10 mouse cellular contexts compared by ENCODE assay signal in genomic region chr5:140306016-140306415, GRCm38 (mm10). TPM values are rescaled to one million over a fixed set of nuclear protein-coding genes. Genes with fewer than 3 reads are reported as not detected.
DNase-seq lines count a peak whose midpoint lies in the region; ATAC-seq lines count a peak whose summit lies in the region.
"Had no signal": no experiment of that assay in that cellular context is flagged by ENCODE, and none has a peak within 500 bp of the region (broad histone marks: within the 10 kb centered on the region; RNA-seq: fewer than 3 reads in every experiment).

No protein-coding gene starts in this region.

- 75% methylated on average over 8 of the region's 8 CpGs for WGBS in midbrain, embryonic 14.5 days
- WGBS in midbrain, embryonic 13.5 days = 75% methylated on average over 8 of the region's 8 CpGs

- H3K36me3 ChIP-seq in midbrain, embryonic 14.5 days (ENCODE audit: control insufficient read depth, insufficient read depth, low read length) = peaks cover 72% of the 10 kb centered on the region
- peaks cover 80% of the 10 kb centered on the region for H3K36me3 ChIP-seq in midbrain, embryonic 13.5 days

- peak; percentile 10 for DNase-seq in midbrain, embryonic 14.5 days
- DNase-seq in heart, adult 11 months = peak; percentile 94
- DNase-seq in heart, adult 9 months (ENCODE audit: low spot score in 2 of 2) = peak; percentile 34 to 53
- DNase-seq in heart, postnatal 14 days = peak; percentile 51 to 64
- DNase-seq: cerebellum, adult 18-20 months; forebrain, postnatal 0 days had no signal

- no peak overlapping the region for H3K4me2 ChIP-seq in midbrain, embryonic 14.5 days (ENCODE audit: low read length)
- no peak overlapping the region for H3K4me2 ChIP-seq in midbrain, embryonic 13.5 days (replicated peaks)

- ATAC-seq in midbrain, embryonic 14.5 days (ENCODE audit: low FRiP score, low TSS enrichment) = no peak
- no peak for ATAC-seq in midbrain, embryonic 13.5 days
- ATAC-seq in megakaryocyte progenitor cell, adult 5-6 weeks (replicated peaks; ENCODE audit: poor library complexity) = no peak
- no peak for ATAC-seq in granulocyte monocyte progenitor cell, adult 5-6 weeks (replicated peaks; ENCODE audit: poor library complexity, severe bottlenecking)
- ATAC-seq: forebrain, postnatal 0 days; lung, postnatal 0 days had no signal

- no peaks in the 10 kb centered on the region for H3K4me1 ChIP-seq in midbrain, embryonic 14.5 days (ENCODE audit: control insufficient read depth, insufficient read depth, low read length)
- H3K4me1 ChIP-seq in midbrain, embryonic 13.5 days (replicated peaks) = no peaks in the 10 kb centered on the region

- H3K9ac ChIP-seq in midbrain, embryonic 14.5 days (replicated peaks; ENCODE audit: low read length) = no peak overlapping the region
- no peak overlapping the region for H3K9ac ChIP-seq in midbrain, embryonic 13.5 days (replicated peaks)
- H3K9ac ChIP-seq: forebrain, postnatal 0 days had no signal

- intact Hi-C loops in heart, postnatal 14 days (cut with DNase I) = no loop called here

- H3K27me3 ChIP-seq in midbrain, embryonic 14.5 days (ENCODE audit: control insufficient read depth, insufficient read depth, low read length) = no peaks in the 10 kb centered on the region
- H3K27me3 ChIP-seq in midbrain, embryonic 13.5 days = no peaks in the 10 kb centered on the region

- no peaks in the 10 kb centered on the region for H3K9me3 ChIP-seq in midbrain, embryonic 14.5 days (ENCODE audit: control insufficient read depth, low read length)
- H3K9me3 ChIP-seq in midbrain, embryonic 13.5 days = no peaks in the 10 kb centered on the region

- H3K4me3 ChIP-seq in midbrain, embryonic 14.5 days (replicated peaks; ENCODE audit: low read depth, low read length) = no peak overlapping the region
- no peak overlapping the region for H3K4me3 ChIP-seq in midbrain, embryonic 13.5 days (replicated peaks)

- no peak overlapping the region for H3K27ac ChIP-seq in midbrain, embryonic 14.5 days (replicated peaks; ENCODE audit: low read depth, low read length)
- no peak overlapping the region for H3K27ac ChIP-seq in midbrain, embryonic 13.5 days

RNA-seq across cellular contexts. Expression of gene Mad1l1, which starts 15.3 kb away (rescaled TPM):
- polyA plus RNA-seq in midbrain, embryonic 14.5 days (2014; fragmentation: Nextera tagmentation; extraction: Ambion mirVana) = 29.8 and 30.3 TPM in 2 replicates
- polyA plus RNA-seq in midbrain, embryonic 13.5 days (2015; fragmentation: Nextera tagmentation; extraction: Ambion mirVana) = 39.7 and 40.7 TPM in 2 replicates
- 10 to 100 TPM; 14.7 to 14.8 TPM for total RNA-seq in heart, postnatal 14 days (2021)
- 11.2 and 11.8 TPM in 2 replicates for total RNA-seq in megakaryocyte progenitor cell, adult 5-6 weeks (2015)
- 63.1 and 65.3 TPM in 2 replicates for total RNA-seq in megakaryocyte progenitor cell, adult 5-6 weeks (2017)
- total RNA-seq in granulocyte monocyte progenitor cell, adult 5-6 weeks (2014; fragmentation: Nextera tagmentation) = 18.3 and 24.4 TPM in 2 replicates
- total RNA-seq in granulocyte monocyte progenitor cell, adult 5-6 weeks (2017) = 53.6 and 61.0 TPM in 2 replicates

RNA-seq across cellular contexts. Expression of gene Nudt1, which starts 15.4 kb away (rescaled TPM):
- polyA plus RNA-seq in midbrain, embryonic 14.5 days (2014; fragmentation: Nextera tagmentation; extraction: Ambion mirVana) = 16.5 and 18.8 TPM in 2 replicates
- 28.6 and 31.9 TPM in 2 replicates for polyA plus RNA-seq in midbrain, embryonic 13.5 days (2015; fragmentation: Nextera tagmentation; extraction: Ambion mirVana)
- total RNA-seq in heart, postnatal 14 days (2021) = 10 to 100 TPM in 1 of 2 experiments, 1 to 10 TPM in 1; 10.0 to 12.2 TPM
- total RNA-seq in megakaryocyte progenitor cell, adult 5-6 weeks (2015) = 31.3 and 44.1 TPM in 2 replicates
- total RNA-seq in megakaryocyte progenitor cell, adult 5-6 weeks (2017) = 49.1 and 58.7 TPM in 2 replicates
- 40.7 and 43.1 TPM in 2 replicates for total RNA-seq in granulocyte monocyte progenitor cell, adult 5-6 weeks (2014; fragmentation: Nextera tagmentation)
- total RNA-seq in granulocyte monocyte progenitor cell, adult 5-6 weeks (2017) = 42.0 and 49.1 TPM in 2 replicates

RNA-seq across cellular contexts. Expression of gene Mrm2, which starts 25.7 kb away (rescaled TPM):
- polyA plus RNA-seq in midbrain, embryonic 14.5 days (2014; fragmentation: Nextera tagmentation; extraction: Ambion mirVana) = 20.3 and 22.5 TPM in 2 replicates
- 18.6 and 23.5 TPM in 2 replicates for polyA plus RNA-seq in midbrain, embryonic 13.5 days (2015; fragmentation: Nextera tagmentation; extraction: Ambion mirVana)
- total RNA-seq in heart, postnatal 14 days (2021) = 10 to 100 TPM in 1 of 2 experiments, 1 to 10 TPM in 1; 9.5 to 10.9 TPM
- total RNA-seq in megakaryocyte progenitor cell, adult 5-6 weeks (2015) = 4.0 and 5.8 TPM in 2 replicates
- 6.7 and 9.6 TPM in 2 replicates for total RNA-seq in megakaryocyte progenitor cell, adult 5-6 weeks (2017)
- total RNA-seq in granulocyte monocyte progenitor cell, adult 5-6 weeks (2014; fragmentation: Nextera tagmentation) = 6.3 and 11.2 TPM in 2 replicates
- 7.7 and 9.3 TPM in 2 replicates for total RNA-seq in granulocyte monocyte progenitor cell, adult 5-6 weeks (2017)

Comparison
In these comparisons a context has a peak if more than half of its experiments do, and no peak if none do; other contexts are left out.
1. DNase-seq: peak in every context shown above with its lines; median percentile 94 in heart, adult 11 months; 58 in heart, postnatal 14 days; 44 in heart, adult 9 months; 10 in midbrain, embryonic 14.5 days.